Mouse (Mus musculus) layer of hippocampus, postnatal 25 days (tissue): Measurements from ENCODE around the gene Pla2g4d. TPM values are rescaled to one million over a fixed set of nuclear protein-coding genes. Genes with fewer than 3 reads are reported as not detected.

ENCODE experiments used
- DNase-seq, 2 experiments: peaks; one replicate each; pipeline ENCODE4 v3.0.0; 2022; ENCODE audit warnings: mixed read lengths in 2 of 2, low spot score in 1 of 2; ENCODE audit errors: extremely low spot score in 1 of 2
- total RNA-seq, 2 experiments: library from RNA; stranded (reverse); gene quantifications; 2 replicates each; pipeline ENCODE4 v1.2.3; 2021

Gene Pla2g4d
- total RNA-seq, result not detected

DNA sequence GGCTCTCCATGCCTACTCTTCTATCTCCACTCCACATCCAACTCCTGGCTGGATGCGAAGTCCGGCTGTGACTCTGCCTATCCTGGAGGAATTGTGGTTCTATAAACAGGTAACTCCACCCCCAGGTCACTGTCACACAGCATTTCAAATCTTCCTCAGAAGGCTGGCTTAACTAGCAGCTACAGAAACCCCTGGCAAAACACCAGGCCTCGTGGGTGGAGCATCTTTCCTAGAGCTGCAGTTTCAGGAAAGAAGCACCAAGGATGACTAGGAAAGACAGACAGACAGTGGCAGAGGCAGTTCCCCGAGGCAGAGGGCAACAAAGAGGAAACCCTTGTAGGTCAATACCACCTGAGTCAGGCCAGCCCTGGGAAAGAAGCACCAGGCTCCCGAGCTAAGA lies at the start of gene Pla2g4d:
TSS of gene Pla2g4d (minus strand) at position 203 of the 400 bp plus-strand sequence.
- no peak for DNase-seq

DNA sequence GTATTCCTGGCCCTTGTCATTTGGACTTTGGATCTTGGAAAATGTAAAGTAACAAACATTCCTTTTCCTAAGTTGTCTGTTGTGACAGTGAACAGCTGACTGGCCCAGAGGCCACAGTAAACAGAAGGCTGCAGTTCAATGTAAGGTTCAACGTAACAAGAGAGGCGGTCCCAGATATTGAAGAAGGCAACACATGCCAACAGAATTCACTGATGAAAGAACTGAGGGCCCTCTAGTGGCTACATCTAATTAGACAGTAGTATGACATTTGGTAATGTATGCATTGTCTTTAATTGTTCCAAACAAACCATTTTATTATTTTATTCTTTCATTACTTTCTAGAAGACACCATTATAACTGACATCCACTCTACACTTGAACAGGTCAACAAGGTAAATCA lies 48.9 kb upstream of the Pla2g4d start:
- DNase-seq, result no peak

DNA sequence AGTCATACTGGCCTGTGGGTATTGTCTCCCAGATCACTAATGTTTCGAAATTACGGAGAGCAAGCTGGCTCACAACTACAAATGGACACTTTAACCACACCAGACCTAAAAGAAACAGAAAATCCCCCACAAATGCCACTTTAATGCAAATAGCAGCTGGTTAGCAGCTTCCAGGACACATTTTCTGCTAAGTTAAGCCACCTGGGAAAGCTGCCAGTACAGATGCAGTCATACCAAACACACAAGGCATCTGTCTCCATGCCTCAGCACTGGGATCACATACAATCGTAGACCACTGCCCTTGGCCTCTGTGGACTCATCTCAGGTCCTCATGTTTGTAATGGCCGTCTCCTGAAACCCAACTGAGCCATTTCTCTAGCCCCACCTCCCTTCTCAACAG lies 42.6 kb upstream of the Pla2g4d start:
- DNase-seq, result no peak

DNA sequence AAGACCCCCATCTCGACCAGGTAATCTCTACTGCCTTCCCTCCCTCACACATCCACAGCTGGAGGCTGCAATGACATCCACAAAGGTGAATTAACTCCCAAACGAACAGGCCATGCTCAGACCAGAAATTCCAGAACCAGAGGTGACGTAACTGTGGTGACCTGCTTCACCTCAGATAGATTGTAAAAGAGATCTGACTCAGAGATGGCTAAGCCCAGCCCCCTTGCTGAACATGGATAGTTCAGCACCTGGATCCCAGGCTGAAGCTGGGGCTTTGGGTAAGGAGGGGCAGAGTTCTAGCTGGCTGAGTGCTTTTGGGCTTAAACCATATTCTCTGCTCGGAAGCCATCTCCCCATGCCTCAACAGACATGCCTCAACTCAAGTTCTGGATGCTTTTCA lies 26.1 kb upstream of the Pla2g4d start:
- DNase-seq, result no peak

DNA sequence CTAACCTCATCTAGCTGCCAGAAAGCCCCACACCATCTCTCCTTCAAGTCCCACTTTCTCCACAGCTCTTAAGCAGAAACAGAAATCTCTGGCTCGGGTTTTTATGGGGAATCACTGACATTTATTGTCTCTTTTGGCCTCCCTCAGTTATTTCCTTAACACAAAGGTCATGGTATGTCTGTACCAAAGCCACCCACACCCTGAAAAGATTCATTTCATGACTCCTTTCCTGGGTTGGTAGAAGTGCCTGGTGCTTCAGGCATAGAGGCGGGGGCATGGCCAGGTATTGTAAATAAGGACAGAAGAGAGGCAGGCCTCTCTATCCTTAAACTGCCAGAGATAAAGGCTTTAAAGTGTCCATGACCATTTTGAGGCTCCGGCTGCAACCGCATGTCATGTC lies 25.5 kb upstream of the Pla2g4d start:
- DNase-seq, result no peak

DNA sequence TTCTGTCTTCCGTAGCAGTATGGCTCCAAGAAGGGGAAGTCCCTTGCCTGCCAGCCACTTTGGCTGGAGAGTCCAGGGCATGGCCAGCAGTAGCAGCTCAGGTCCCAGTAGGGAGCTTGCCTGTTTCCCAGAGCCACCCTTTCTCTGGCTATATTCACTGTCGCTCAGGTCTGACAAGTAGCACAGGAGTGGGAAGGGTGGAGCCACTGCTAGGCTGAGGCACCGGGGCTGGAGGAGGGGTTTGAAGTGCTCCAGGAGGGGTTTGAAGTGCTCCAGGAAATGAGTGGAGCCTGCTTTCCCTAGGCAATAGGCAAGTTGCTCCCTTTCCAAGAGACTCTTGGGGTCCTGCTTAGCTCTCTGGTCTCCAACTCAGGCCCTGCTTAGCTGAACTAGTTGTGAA lies 25.0 kb upstream of the Pla2g4d start, which contains the start of gene Pla2g4f:
TSS of gene Pla2g4f (minus strand) at position 190 of the 400 bp plus-strand sequence.
- no peak for DNase-seq

DNA sequence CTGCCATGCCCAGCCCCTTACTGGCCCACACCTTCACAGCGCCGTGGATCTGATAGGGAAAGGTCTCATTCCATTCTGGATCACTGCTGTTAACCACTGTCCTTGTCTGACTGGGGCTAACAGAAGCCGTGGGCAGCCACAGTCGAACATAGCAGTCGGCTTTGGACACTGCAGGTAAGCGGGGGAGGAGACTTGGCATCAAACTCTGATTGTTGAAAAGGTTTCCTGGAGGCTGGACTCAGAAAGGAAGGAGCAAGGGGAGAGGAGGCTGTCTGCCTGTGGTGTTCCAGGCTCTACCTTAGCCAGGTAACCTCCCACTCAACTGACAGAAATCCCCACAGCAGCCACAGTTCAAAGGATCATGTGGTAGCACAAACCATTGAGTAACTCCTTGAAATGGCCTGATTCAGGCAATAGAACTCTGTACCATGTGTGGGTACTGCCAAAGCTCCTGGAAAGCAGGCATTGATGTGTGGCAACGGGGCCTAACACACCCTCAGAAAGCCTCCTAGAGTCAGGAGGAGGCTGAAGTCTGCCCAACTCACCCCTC lies 23.4 kb upstream of the Pla2g4d start:
- DNase-seq, result no peak

DNA sequence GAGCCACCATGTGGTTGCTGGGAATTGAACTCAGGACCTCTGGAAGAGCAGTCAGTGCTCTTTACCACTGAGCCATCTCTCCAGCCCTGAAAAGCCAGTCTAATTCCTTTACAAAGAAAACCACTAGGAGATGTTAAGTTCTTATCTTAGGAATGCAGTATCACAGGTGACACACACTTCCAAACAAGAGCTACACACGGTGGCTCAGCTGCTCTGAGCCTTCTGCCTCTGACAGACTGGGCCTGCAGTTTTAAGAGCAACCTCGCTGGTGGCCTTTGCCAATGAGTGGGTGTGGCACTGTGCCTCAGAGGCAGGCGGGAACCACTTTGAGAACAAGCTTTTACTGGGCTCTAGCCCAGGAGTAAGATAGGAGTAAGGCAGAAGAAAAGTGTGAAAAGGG lies 15.1 kb upstream of the Pla2g4d start:
- DNase-seq, result no peak

DNA sequence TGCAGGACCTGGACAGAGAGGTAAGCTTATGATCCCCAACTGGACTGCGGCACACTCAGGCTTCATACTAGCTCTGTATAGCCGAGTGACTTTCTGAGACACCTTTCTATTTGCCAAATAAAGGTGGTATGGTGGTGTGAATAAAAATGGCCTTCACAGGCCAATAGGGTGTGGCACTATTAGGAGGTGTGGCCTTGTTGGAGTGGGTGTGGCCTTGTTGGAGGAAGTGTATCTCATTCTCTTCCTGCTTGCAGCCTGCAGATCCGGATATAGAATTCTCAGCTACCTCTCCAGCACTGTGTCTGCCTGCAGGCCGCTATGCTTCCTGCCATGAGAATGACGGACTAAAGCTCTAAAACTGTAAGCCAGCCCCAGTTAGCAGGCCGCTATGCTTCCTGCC lies 12.1 kb upstream of the Pla2g4d start:
- DNase-seq, result no peak

DNA sequence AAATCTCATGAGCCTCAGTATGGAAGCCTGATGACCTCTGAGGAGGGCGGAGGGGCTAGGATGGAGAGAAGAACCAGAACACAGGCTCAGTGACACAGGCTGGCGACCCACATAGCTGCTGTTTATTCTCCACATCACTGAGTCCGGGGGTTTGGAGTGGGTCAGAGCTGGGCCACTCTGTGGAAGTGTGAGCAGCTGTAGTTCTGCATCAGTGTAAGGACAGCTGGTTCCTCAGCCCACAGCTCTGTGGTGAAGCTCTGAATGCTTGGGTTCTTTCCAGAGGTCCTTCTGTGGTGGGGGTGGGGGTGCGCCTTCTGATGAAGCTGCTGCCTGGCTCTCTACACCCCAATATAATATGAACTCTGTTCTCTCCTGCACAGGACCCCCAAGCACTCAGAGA lies 10.9 kb upstream of the Pla2g4d start:
- DNase-seq, result no peak

DNA sequence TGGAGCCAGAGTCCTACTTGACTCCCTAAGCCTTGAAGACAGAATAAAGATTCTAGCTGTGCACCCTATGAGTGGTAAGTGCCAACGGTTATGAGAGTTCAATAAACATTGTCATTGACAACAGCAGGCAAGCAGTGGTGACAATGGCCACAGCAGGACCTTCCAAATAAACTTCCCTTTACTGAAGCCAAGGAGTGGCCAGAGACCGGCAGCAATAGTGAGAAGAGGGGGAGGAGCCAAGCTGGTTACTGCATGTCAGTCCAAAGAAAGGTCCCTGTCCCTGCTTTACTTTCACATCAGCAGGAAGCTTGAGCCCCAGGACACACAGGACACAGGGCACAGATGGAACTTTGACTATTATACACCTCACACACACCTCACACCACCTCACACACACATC lies 7.2 kb upstream of the Pla2g4d start:
- DNase-seq, result no peak

DNA sequence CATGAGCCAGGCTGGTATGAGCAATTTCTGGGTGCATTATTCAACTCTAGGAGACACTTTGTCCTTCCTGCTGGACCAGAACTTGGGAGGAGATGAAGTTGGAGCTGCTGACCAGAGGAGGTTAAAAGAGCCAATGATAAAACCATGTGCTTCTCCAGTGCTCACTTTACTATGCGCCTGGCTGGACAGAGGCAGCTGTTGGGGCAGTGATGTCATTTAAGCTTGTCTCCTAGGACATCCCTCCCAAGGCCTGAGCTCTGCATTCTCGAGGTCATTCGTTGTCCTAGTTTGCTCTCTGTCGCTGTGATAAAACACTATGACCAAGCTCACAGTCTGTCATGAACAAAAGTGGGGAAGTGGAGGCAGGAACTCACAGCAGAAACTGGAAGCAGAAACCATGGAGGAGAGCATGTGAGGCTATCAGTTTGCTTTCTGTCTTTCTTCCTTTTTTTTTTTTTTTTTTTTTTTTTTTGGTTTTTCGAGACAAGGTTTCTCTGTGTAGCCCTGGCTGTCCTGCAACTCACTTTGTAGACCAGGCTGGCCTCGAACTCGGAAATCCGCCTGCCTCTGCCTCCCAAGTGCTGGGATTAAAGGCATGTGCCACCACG lies 2.6 kb upstream of the Pla2g4d start:
- DNase-seq, result no peak

DNA sequence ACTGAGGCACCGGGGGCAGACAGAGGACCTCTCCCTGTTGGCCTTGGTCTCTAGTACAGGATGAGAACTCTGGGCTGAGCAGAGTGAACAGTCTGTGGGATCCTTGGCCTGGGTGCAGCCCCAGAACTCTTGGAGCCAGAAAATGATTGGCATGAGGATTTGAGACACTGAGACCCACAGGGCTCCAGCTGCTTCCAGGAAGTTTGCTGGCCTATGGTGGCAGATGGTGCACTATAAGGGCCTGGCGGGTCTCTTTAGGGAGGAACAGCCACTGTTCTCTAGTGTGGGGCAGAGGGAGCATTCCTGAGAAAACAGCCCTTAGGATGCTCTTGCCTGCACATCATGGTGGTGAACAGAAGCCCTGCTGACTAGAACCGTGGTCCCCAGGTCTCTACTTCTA lies 596 bp downstream of the Pla2g4d start:
- DNase-seq, result no peak

DNA sequence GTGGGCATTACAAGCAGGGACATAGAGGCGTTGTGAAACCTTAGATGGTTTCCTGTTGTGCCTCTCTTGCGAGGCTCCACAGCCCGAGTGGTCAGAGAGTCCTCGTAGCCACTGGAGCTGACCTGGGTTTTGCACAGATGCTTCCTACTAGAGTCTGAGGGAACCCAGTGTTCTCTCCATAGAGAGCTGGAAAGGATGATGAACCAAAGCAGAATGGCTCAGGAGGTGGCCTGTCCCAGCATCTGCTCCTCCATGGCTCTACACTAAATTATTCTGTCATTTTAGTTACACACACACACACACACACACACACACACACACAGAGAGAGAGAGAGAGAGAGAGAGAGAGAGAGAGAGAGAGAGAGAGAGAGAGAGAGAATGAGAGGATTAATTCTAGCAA lies 3.4 kb downstream of the Pla2g4d start:
- no peak for DNase-seq

DNA sequence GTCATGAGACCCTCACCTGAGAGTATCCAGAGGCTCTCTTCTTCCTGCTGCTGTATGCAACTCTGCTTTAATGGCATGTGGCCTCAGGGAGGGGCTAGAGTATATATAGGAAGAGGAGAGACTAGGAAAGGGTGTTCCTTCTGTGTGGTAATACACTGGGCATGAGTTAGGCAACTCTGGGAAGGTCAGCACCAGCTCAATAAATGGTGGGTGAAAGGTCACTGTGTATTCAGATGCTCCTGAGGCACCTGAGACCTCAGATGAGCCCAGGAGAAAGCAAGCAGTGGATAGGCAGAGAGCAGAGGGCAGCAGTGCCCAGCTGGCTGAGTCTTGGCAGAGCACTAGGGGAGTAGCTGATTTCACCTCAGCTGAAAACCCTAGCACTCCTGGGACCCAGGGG lies 4.3 kb downstream of the Pla2g4d start:
- no peak for DNase-seq

DNA sequence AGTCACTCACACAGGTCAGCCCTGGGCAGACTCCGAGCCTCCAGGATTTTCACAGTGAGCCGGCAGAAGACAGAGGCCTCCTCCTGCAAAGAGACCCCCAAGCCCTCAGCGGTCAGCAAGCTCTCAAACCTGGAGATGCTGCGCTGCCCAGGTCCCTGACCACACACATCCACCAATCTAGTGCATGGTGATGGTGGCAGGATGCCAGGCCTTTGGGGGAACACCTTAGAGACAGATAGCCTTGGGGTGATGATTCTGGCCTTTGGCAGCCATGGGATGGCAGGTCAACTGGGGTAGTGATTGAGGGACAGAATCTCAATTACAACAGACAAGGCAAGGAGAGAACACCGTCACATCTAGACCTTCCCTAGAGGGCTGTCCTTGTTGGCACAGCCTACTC lies 4.9 kb downstream of the Pla2g4d start:
- DNase-seq, result no peak

DNA sequence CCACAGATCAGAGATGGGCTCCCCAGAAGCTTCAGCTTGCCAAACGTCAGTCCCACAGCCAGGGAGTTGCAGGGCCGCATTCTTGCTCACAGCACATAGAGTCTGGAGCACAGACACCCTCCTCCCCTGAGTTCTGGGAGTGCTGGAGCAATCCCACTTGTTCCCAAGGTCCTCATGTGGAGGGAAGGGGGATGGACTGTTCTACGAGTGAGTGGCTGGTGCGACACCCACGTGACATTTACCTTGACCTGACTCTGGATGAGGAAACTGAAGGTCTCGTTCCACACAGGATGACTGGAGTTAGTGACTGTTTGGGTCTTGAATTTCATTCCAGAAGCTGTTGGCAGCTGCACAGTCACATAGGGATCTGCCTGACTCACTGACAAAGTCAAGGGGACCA lies 5.4 kb downstream of the Pla2g4d start:
- no peak for DNase-seq

DNA sequence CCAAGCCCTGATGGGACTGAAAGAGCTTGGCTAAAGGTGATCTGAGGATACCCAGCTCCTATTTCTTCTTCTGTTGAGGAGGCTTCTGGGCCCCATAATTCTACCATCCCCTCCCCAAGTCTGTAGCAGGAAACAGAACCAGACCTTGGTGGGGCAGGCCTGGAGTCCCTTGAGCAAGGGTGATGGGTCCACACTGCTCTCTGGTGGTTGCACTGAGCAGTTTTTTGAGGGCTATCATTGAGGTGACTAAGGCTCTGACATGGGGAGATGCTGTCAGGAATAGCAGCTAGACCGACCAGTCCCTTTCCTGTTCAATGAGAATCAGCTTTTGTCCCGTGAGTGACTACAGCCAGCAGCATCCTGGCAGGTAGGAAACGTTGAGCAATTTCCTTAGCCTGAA lies 7.8 kb downstream of the Pla2g4d start:
- DNase-seq, result no peak

DNA sequence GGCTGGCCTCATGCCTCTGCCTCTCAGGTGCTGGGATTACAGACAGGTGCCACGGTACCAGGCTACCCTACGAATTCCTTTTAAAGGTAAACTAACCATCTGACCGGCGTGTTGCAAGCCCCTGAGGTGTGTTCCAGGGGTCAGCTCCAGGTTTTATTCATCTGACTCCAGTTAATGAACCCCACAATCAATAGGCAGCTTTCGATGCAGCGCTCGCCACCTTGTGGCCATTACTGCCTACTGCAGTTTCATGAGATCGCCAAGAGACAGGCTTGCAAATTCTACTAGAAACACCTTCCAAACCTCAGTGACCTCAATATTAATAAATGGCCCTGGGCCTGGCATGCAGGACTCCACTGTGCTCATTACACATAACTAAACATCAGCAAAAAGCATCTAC lies 9.0 kb downstream of the Pla2g4d start:
- DNase-seq, result peak; percentile 49 to 69

DNA sequence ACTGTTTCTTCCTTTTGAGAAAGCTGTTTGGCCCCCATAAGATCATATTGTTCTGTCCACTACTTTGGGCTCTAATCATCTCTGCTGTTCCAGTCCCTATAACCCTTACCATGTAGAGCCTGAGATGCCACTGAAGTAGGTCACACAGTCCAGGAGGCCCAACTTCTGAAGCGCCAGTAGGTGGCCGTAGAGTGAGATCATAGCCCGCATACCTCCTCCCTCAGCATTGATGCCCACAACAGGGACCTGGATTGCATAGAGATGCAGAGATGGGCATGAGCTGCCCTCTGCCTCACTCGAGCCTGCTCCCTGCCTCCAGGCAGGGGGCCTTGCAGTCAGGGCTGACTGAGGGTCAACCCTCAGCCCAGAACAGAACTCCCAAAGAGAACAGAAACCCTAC lies 12.0 kb downstream of the Pla2g4d start:
- DNase-seq, result no peak

DNA sequence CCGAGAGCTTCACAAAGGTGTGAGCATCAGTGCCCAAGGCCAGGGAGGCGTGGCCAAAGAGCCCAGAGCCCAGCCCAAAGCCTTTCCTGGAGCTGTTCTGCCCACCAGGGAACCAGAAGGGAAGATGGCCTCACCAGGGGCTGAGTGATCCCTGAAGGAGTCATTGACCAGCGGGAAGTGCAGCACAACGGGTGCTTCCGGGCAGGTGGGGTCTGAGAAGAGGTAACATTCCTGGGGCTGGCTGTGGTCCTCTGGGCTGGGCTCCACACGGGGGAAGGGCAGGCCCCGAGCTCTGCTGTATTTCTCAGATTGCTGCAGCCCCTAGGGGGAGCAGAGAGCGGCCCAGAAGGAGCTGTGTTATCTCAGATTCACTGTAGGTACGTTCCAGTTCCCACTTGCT lies 20.4 kb downstream of the Pla2g4d start:
- no peak for DNase-seq

DNA sequence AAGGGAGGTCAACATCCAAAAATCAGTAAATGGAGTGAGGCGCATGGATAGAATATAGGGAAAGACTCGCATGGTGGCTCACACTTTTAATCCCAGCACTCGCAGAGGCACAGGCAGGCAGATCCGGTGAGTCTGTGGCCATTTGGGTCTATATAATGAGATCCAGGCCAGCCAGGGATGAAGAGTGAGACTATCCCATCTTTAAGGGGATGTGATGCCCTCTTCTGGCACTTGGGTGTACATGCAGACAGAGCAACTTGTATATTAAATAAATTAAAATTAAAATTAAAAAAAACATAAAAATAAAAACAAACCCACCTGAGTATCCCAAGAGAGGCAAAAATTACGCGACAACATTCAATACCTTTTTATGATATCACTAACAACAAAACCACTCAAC lies 23.5 kb downstream of the Pla2g4d start:
- DNase-seq, result no peak

DNA sequence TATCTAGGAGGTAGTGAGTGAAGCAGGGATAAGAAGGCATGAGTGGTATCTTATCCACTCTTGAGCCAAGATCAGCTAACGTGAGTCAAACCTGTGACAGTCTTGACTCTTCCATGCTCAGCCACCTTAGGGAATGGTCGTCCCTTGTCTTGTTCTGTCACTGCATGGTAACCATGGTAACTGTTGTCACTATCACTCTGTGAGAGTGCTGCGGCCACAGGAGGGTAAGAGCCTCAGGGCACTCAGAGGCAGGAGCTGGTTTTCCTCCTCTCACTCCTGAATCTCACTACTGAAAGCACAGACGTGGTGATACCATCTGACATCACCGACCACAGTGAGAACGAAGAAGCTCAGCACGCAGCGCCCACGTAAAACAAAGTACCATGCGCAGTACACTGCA lies 24.1 kb downstream of the Pla2g4d start:
- no peak for DNase-seq
